Mouse (Mus musculus): ENCODE measurements at regions not wholly inside any gene's neighbourhood (a gene's known extent, or its start where the extent isn't known, plus 50 kb on each side); places are given as distances from the start of the nearest gene placed in this dataset.
"Not testable (repeated sequence)": the region's sequence is repeated elsewhere in the genome, so short reads cannot be mapped to it uniquely, and the experiment has no call there.

DNA sequence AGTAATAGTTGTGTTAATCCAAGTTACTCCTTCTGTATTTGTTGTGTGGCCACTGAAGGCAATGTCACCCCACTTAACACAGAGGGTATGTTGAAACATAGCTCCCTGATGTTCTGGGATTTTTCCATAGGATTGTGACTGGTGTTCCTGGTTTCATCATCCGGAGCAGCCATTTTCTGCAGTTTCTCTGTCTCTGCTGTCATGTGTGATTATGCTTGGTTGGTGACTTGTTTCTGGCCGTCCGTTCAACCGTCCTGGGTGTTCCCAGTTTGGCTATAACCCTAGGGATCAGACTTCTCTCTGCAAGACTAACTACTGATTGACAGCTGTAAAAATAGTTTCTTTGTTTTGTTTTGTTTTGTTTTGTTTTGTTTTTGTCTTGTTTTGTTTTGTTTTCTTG, 98.1 kb upstream of the Rpl34 start:
- no peak for DNase-seq (ENCODE audit: low read depth, low spot score)

DNA sequence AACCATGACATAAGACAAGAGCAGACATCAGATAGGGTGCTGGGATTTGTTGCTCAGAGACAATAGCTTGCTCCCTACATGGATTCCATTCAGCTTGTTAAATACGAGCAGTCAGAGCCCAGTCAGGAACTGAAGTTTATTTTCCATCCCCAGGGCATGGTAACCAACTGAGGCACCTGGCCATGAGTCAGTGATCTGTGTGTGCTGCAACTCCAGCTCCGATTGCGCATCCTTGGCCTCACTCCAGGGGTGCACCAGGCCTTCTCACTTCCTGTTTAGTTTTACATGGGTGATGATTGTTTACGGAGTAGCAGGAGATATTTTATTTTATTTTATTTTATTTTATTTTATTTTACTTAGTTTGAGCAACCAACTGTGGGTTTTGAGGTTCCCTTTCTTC, 97.7 kb upstream of the Rpl34 start:
- no peak for DNase-seq (ENCODE audit: low read depth, low spot score)

DNA sequence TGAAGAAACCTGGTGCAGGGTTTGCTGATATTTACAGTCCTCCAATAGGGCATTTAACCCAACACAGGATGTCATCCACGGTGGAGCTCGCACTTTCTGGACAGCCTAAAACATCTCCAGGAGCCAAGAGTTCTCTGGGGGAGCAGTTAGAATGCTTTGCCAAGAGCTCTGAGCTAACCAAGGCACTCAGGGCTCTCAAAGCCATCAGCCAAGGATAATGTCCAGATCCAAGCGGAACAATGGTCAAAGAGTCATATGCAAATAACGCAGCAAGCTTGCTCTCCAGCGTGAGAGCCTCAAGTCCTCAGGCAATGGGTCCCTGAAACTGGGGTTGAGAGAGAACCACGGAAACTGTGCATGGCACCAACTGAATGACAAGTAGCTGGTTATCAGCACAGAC, 96.8 kb upstream of the Rpl34 start:
- DNase-seq (ENCODE audit: low read depth, low spot score) = no peak

DNA sequence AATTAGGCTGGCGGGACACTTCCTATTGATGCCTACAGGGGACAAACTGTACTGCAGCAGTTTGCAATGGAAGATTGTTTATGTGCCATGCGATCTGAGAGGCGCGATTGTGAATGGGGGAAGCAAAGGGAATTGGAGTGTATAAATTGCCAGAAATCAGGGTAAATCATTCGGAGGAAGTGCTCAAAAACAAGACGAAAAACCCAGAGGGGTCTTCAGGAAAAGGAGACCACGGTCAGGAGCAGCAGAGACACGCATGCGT, 89.6 kb upstream of the Rpl34 start:
- DNase-seq (ENCODE audit: low read depth, low spot score) = no peak

- no peak for DNase-seq (ENCODE audit: low read depth, low spot score)
These were observed 89.0 kb upstream of the Rpl34 start for GRCm38 (mm10) chr3:130819031-130819836.

GRCm38 (mm10) chr3:130818467-130819030, 88.4 kb upstream of the Rpl34 start:
- DNase-seq (ENCODE audit: low read depth, low spot score) = peak; percentile 63

DNA sequence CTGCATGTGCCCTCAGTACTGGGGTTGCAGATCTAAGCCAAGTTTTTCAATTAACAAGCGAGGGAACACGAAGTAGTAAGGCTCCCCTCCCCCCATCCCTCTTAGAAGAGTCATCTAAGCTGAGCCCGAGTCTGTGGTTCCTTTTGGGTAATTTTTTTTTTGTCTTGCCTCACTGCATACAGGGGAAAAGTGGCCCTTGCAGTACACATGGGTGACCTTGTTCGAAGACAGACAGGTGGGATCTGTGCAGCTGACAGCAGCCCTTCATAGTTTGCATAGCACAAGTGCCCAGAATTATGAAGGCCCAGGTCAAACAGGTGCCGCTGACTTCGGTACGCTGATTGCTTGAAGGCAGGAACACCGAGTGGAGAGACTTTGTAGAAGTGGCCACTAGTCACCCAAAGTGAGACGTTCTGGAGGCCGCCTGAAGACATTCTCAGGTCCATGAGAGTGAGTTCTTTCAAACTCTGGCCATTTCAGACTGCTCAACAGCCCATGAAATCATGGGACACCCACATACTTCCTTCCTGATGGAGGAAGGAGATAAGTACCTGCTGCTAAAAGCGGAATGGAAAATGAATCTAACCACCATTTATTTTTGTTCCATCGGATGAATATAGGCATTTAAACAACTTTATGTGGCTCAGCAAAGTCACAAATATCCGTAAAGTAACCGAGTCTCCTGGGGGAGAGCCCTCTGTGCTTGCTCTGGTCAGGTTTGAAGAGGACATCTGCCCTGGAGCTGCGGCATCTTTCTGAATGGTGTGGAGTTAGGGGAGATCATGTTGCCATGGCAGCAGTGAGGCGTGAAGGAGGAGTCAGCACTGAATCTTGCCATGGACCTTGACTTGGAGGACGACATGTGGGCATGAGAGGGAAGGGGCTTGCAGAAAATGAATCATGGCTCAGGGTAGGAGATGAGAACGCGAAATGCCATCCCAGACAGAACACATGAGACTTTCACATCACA, 79.8 kb upstream of the Rpl34 start:
- no peak for DNase-seq (ENCODE audit: low read depth, low spot score)

- DNase-seq (ENCODE audit: low read depth, low spot score) = no peak
These were observed 75.1 kb upstream of the Rpl34 start for GRCm38 (mm10) chr3:130805345-130805744.

GRCm38 (mm10) chr3:130804327-130804662, 74.1 kb upstream of the Rpl34 start:
- DNase-seq (ENCODE audit: low read depth, low spot score) = no peak

GRCm38 (mm10) chr3:130803591-130804326, 73.6 kb upstream of the Rpl34 start:
- no peak for DNase-seq (ENCODE audit: low read depth, low spot score)

DNA sequence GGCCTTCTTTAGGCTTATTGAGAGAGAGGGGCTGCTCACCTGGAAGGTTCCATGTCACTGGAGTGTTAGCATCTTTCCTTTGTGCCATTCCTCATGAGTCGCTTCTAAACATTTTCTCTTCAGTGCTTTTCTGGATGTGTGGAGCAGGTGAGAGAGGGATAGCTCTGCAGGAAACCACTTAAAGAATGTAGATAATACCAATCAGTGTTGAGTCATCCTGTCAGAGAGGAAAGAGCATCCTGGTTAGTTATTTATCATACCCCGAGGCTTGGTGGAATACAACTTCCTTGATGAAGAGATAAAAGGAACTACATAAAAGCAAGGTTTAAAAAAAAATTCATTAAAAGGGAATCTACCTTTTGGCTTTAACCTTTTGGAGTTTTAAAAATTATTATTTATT, 69.8 kb upstream of the Rpl34 start:
- DNase-seq (ENCODE audit: low read depth, low spot score) = no peak

- not testable (repeated sequence) for DNase-seq (ENCODE audit: low read depth, low spot score)
These were observed 67.8 kb upstream of the Rpl34 start for GRCm38 (mm10) chr3:130797956-130798355.

GRCm38 (mm10) chr3:130796531-130796930, 66.3 kb upstream of the Rpl34 start:
- no peak for DNase-seq (ENCODE audit: low read depth, low spot score)

- DNase-seq (ENCODE audit: low read depth, low spot score) = no peak
These were observed 65.2 kb upstream of the Rpl34 start for GRCm38 (mm10) chr3:130795396-130795795.

- no peak for DNase-seq (ENCODE audit: low read depth, low spot score)
These were observed 64.1 kb upstream of the Rpl34 start for GRCm38 (mm10) chr3:130794142-130794925.

DNA sequence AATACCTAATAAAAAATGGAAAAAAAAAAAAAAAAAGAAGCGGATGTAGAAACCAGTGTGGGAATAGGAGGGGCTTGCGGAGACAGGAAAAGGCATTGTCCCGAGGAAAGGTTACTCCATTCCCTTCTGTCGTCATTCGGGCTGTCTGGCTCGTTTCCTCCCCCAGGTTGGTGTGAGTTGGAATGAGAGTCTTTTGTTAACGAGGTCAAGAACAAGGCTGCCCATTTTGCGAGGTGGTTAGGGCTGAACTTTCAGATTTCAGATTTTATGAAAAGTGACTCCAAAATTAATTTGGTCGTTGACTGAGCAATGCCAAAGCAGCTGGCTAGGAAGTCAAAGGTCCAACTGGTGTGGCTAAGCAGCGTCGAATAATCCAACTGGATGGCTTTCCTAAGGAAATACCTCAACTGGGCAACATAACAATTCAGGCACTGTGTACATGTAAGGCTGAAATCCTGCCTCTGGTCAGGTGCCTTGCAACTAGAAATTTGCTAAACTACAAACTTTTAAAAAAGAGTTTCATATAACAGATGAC, 50.6 kb upstream of the Rpl34 start:
- DNase-seq (ENCODE audit: low read depth, low spot score) = no peak
